Mouse (Mus musculus) kidney, postnatal 0 days (tissue): Measurements from ENCODE around the gene Prps1l1. TPM values are rescaled to one million over a fixed set of nuclear protein-coding genes. Genes with fewer than 3 reads are reported as not detected.

Source experiments
- ATAC-seq: fragments of 200-750 bp; cut with Nextera tagmentation; replicated peaks from 2 replicates; pipeline ENCODE4 v1.8.0; 2017; ENCODE audit warnings: low read depth, moderate number of reproducible peaks, moderate TSS enrichment, moderate library complexity; ENCODE audit not compliant: low FRiP score
- DNase-seq: peaks from one replicate; pipeline ENCODE4 v3.0.0-alpha.2; 2016; ENCODE audit warnings: low spot score
- H3K27ac ChIP-seq: fragments of 300-500 bp; sonication (generic); 2 replicates; pipeline ENCODE4 v1.5.1; 2014; ENCODE audit warnings: mild to moderate bottlenecking
- H3K27me3 ChIP-seq: fragments of 300-500 bp; sonication (generic); 2 replicates; pipeline ENCODE4 v1.6.1; 2014; ENCODE audit warnings: low read length, mixed read lengths; ENCODE audit not compliant: insufficient read depth
- H3K36me3 ChIP-seq: fragments of 300-500 bp; sonication (generic); 2 replicates; pipeline ENCODE4 v1.6.1; 2014; ENCODE audit warnings: low read length, mixed read lengths; ENCODE audit not compliant: insufficient read depth
- H3K4me1 ChIP-seq: fragments of 300-500 bp; sonication (generic); replicated peaks from 2 replicates; pipeline ENCODE4 v1.6.1; 2014; ENCODE audit warnings: antibody characterized with exemption, low read length, mixed read lengths; ENCODE audit not compliant: insufficient read depth
- H3K4me2 ChIP-seq: fragments of 300-500 bp; sonication (generic); 2 replicates; pipeline ENCODE4 v1.6.1; 2014; ENCODE audit warnings: mild to moderate bottlenecking, low read length, moderate library complexity, mixed read lengths
- H3K4me3 ChIP-seq: fragments of 300-500 bp; sonication (generic); replicated peaks from 2 replicates; pipeline ENCODE4 v1.5.1; 2014; ENCODE audit warnings: low read depth, low read length
- H3K9ac ChIP-seq: fragments of 300-500 bp; sonication (generic); 2 replicates; pipeline ENCODE4 v1.6.1; 2014; ENCODE audit warnings: low read depth, low read length
- H3K9me3 ChIP-seq: fragments of 300-500 bp; sonication (generic); replicated peaks from 2 replicates; pipeline ENCODE4 v1.6.1; 2016; ENCODE audit warnings: low read length, inconsistent platforms, mixed read lengths
- CTCF ChIP-seq: IDR thresholded peaks from 2 replicates; pipeline ENCODE4 v1.5.1; 2016; ENCODE audit warnings: antibody characterized with exemption, low read depth, mild to moderate bottlenecking, moderate library complexity
- WGBS: fragments of 180-500 bp; shearing (Covaris S2); extraction: QIAGEN DNeasy Blood & Tissue Kit; methylation state at CpG from one replicate; pipeline ENCODE4 v1.1.7; 2014; 5-methylcytosine and 5-hydroxymethylcytosine counted together
- polyA plus RNA-seq: library from polyadenylated mRNA; unstranded; fragments of >200 nt; fragmentation: Nextera tagmentation; extraction: Ambion mirVana; gene quantifications from 2 replicates; pipeline ENCODE4 v1.2.1, GENCODE M21; 2015

The Prps1l1 gene
- polyA plus RNA-seq, 1 experiment from 2014 or later = not detected

- Histone ChIP-seq H3K27me3 (no peaks in the 10 kb centered on the region), H3K4me2 (no peak overlapping the region), H3K4me3 (no peak overlapping the region), H3K36me3 (no peaks in the 10 kb centered on the region), H3K9ac (no peak overlapping the region), H3K4me1 (no peaks in the 10 kb centered on the region), H3K9me3 (no peaks in the 10 kb centered on the region), H3K27ac (no peak overlapping the region)
- no peak for ATAC-seq
- DNase-seq = no peak
- no peak for TF ChIP-seq CTCF
- WGBS = 81% methylated on average over 9 of the region's 9 CpGs
These were observed 34.2 kb downstream of the Prps1l1 start for GRCm38 (mm10) chr12:35018679-35019237.

- H3K9me3 ChIP-seq = no peaks in the 10 kb centered on the region
- DNase-seq (no peak), ATAC-seq (no peak)
- no peak overlapping the region for H3K4me3 ChIP-seq
- no peak overlapping the region for H3K27ac ChIP-seq
- H3K9ac ChIP-seq = no peak overlapping the region
- no peaks in the 10 kb centered on the region for H3K27me3 ChIP-seq
- H3K4me2 ChIP-seq = no peak overlapping the region
- 68% methylated on average over 9 of the region's 9 CpGs for WGBS
- no peaks in the 10 kb centered on the region for H3K36me3 ChIP-seq
- no peak for TF ChIP-seq CTCF
- H3K4me1 ChIP-seq = no peaks in the 10 kb centered on the region
These were observed 36.7 kb downstream of the Prps1l1 start for GRCm38 (mm10) chr12:35021285-35021684.

GRCm38 (mm10) chr12:35022066-35022465 is 37.5 kb downstream of the Prps1l1 start:
- 55% methylated on average over 10 of the region's 10 CpGs for WGBS
- Histone ChIP-seq H3K4me2 (no peak overlapping the region), H3K4me3 (no peak overlapping the region), H3K27me3 (no peaks in the 10 kb centered on the region), H3K4me1 (no peaks in the 10 kb centered on the region), H3K27ac (no peak overlapping the region), H3K36me3 (no peaks in the 10 kb centered on the region), H3K9ac (no peak overlapping the region), H3K9me3 (no peaks in the 10 kb centered on the region)
- no peak for DNase-seq
- ATAC-seq = no peak
- no peak for TF ChIP-seq CTCF

- H3K9ac ChIP-seq = no peak overlapping the region
- no peaks in the 10 kb centered on the region for H3K27me3 ChIP-seq
- ATAC-seq = no peak
- no peaks in the 10 kb centered on the region for H3K9me3 ChIP-seq
- 63% methylated on average over 4 of the region's 4 CpGs for WGBS
- no peaks in the 10 kb centered on the region for H3K36me3 ChIP-seq
- no peak overlapping the region for H3K27ac ChIP-seq
- H3K4me2 ChIP-seq = no peak overlapping the region
- H3K4me1 ChIP-seq = no peaks in the 10 kb centered on the region
- H3K4me3 ChIP-seq = no peak overlapping the region
- no peak for TF ChIP-seq CTCF
- no peak for DNase-seq
These were observed 41.4 kb downstream of the Prps1l1 start for GRCm38 (mm10) chr12:35025916-35026432.

GRCm38 (mm10) chr12:35027533-35027932 is 43.0 kb downstream of the Prps1l1 start:
- DNase-seq (no peak), ATAC-seq (no peak)
- Histone ChIP-seq H3K36me3 (no peaks in the 10 kb centered on the region), H3K4me3 (no peak overlapping the region), H3K4me1 (no peaks in the 10 kb centered on the region), H3K4me2 (no peak overlapping the region), H3K9me3 (no peaks in the 10 kb centered on the region), H3K9ac (no peak overlapping the region), H3K27me3 (no peaks in the 10 kb centered on the region), H3K27ac (no peak overlapping the region)
- no peak for TF ChIP-seq CTCF
- 55% methylated on average over 1 of the region's 1 CpGs for WGBS

Other genes starting within 250 kb of the Prps1l1 start
- 3.3 and 3.5 TPM in 2 replicates for gene Hdac9, start 67.7 kb upstream of the Prps1l1 start, polyA plus RNA-seq
- gene Snx13, start 62.4 kb downstream of the Prps1l1 start, polyA plus RNA-seq = 28.0 and 28.1 TPM in 2 replicates